Mouse (Mus musculus) liver, postnatal 0 days (tissue): ENCODE data around the gene Rplp0. TPM values are rescaled to one million over a fixed set of nuclear protein-coding genes. Genes with fewer than 3 reads are reported as not detected.

ENCODE experiments used
- ATAC-seq: fragments of 200-750 bp; cut with Nextera tagmentation; 2 replicates; pipeline ENCODE4 v1.8.0; 2017; ENCODE audit warnings: mild to moderate bottlenecking, moderate library complexity
- DNase-seq: peaks from one replicate; pipeline ENCODE4 v3.0.0-alpha.2; 2016
- H3K27ac ChIP-seq: fragments of 300-500 bp; sonication (generic); 2 replicates; pipeline ENCODE4 v1.5.1; 2014; ENCODE audit warnings: antibody characterized with exemption, moderate library complexity, mild to moderate bottlenecking, low read depth
- H3K27me3 ChIP-seq: fragments of 300-500 bp; sonication (generic); 2 replicates; pipeline ENCODE4 v1.6.1; 2014; ENCODE audit warnings: low read length, control low read depth, mixed read lengths; ENCODE audit not compliant: insufficient read depth
- H3K36me3 ChIP-seq: fragments of 300-500 bp; sonication (generic); replicated peaks from 2 replicates; pipeline ENCODE4 v1.6.1; 2014; ENCODE audit warnings: mild to moderate bottlenecking, control low read depth, low read length, moderate library complexity, mixed read lengths; ENCODE audit not compliant: insufficient read depth
- H3K4me1 ChIP-seq: fragments of 300-500 bp; sonication (generic); 2 replicates; pipeline ENCODE4 v1.6.1; 2014; ENCODE audit warnings: antibody characterized with exemption, mild to moderate bottlenecking, control low read depth; ENCODE audit not compliant: insufficient read depth
- H3K4me2 ChIP-seq: fragments of 300-500 bp; sonication (generic); 2 replicates; pipeline ENCODE4 v1.6.1; 2014; ENCODE audit warnings: low read depth, mild to moderate bottlenecking, low read length, moderate library complexity, mixed read lengths
- H3K4me3 ChIP-seq: fragments of 300-500 bp; sonication (generic); 2 replicates; pipeline ENCODE4 v1.5.1; 2014; ENCODE audit warnings: low read depth, low read length
- H3K9ac ChIP-seq: fragments of 300-500 bp; sonication (generic); replicated peaks from 2 replicates; pipeline ENCODE4 v1.6.1; 2014; ENCODE audit warnings: mild to moderate bottlenecking, moderate library complexity
- H3K9me3 ChIP-seq: fragments of 300-500 bp; sonication (generic); 2 replicates; pipeline ENCODE4 v1.6.1; 2016; ENCODE audit warnings: mild to moderate bottlenecking, control low read depth, low read length, mixed read lengths
- CTCF ChIP-seq: sonication (generic); IDR thresholded peaks from 2 replicates; pipeline ENCODE4 v1.5.1; 2016; ENCODE audit warnings: antibody characterized with exemption, low read depth
- EP300 ChIP-seq: IDR thresholded peaks from 2 replicates; pipeline ENCODE4 v1.6.1; 2016; ENCODE audit warnings: antibody characterized with exemption, low read depth, mild to moderate bottlenecking
- WGBS: fragments of 180-500 bp; shearing (Covaris S2); extraction: QIAGEN DNeasy Blood & Tissue Kit; methylation state at CpG from one replicate; pipeline ENCODE4 v1.1.7; 2014; ENCODE audit not compliant: insufficient replicate concordance; 5-methylcytosine and 5-hydroxymethylcytosine counted together
- polyA plus RNA-seq: library from polyadenylated mRNA; unstranded; fragments of >200 nt; fragmentation: Nextera tagmentation; extraction: Ambion mirVana; gene quantifications from 2 replicates; pipeline ENCODE4 v1.2.1, GENCODE M21; 2015

The Rplp0 gene
- polyA plus RNA-seq, 1 experiment from 2014 or later: 822 TPM

DNA sequence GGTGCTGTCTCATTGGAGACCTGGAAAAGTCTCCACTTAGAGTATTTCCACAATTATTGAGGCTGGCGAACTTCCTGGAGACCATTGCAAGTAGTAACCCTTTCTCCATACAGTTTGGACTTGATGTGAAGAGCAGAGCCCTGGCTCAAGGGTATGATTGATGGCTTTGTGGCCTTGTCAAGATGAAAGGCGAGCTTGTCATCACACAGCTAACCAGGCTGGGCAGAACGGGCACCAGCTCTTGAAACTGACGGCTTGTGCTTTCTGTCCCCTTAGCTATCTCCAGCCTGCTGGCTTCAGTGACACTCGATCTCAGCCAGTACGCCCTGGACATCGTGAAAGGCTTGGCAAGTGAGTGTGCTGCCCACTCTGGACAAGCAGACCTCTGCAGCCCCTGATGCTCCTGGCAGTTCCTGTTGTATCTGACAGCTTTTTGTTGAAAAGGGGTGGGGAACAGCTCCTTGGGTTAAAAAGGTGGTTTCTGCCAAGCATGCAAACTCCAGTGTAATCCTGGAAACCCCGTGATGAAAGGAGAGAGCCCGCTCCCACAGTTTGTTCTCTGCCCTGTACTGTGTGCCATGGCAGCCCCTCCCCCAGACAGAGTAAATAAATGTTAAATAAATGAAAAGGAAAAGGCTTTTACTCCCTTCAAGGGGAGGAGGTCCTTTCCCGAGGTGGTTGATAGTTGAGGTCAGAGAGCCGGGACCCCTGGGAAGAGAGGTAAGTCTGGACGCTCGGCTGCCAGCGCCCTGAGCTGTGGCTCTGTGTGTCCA lies 21.1 kb downstream of the Rplp0 start:
- Histone ChIP-seq H3K9ac (no peak overlapping the region), H3K4me2 (no peak overlapping the region), H3K9me3 (peaks cover 10% of the 10 kb centered on the region), H3K36me3 (peaks cover 91% of the 10 kb centered on the region), H3K4me1 (no peaks in the 10 kb centered on the region; the same call in 1 of the 2 replicates), H3K4me3 (no peak overlapping the region), H3K27ac (no peak overlapping the region), H3K27me3 (no peaks in the 10 kb centered on the region)
- no peak for DNase-seq
- WGBS: 72% methylated on average over 14 of the region's 14 CpGs
- ATAC-seq: no peak
- TF ChIP-seq EP300 (no peak), CTCF (no peak)

DNA sequence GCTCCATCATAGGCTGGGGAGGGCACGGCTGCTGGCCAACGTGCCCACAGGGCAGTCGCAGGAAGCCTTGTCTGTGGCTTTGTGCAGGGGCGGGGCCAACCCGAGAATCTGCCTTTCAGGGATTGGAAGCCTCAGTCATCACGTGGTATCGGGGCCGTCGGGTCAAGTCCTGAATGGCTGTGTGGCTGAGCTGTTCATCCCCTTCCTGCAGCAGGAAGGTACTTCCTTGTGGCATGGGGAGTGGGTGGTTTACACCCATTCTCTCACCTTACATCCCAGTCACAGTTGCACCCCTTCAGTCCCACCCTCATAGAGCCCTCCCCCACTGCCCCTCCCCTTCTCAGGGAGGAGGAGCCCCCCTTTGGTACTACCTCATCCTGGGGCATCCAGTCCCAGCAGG lies 22.4 kb downstream of the Rplp0 start:
- WGBS: 93% methylated on average over 9 of the region's 9 CpGs
- Histone ChIP-seq H3K27ac (no peak overlapping the region), H3K27me3 (no peaks in the 10 kb centered on the region)

DNA sequence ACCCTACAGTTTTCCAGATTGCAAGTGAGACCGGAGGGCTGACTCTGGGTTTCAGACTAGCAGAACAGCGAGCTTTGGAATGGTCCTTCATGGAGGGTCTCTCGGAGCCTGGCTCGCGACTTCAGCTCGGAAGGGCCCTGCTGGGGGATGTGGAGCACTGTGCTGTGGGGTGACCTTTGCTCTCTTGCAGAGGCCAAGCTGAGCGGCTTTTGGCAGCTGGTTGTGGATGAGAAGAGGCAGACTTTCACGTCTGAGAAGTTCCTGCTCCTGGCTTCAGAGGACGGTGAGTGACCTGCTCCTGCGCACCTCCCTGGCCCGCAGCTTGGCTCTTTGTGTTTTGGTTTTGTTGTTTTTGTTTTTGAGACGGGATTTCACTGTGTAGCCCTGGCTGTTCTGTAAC lies 26.3 kb downstream of the Rplp0 start:
- ATAC-seq: 0 out of 2 replicates have a peak, but pooled peaks have one; percentile 14
- H3K27ac ChIP-seq: no peak overlapping the region
- H3K9me3 ChIP-seq: peaks cover 10% of the 10 kb centered on the region
- 79% methylated on average over 12 of the region's 12 CpGs for whole genome bisulfite sequencing
- H3K4me2 ChIP-seq: no peak overlapping the region
- DNase-seq: no peak
- peaks cover 86% of the 10 kb centered on the region for H3K36me3 ChIP-seq
- TF ChIP-seq CTCF (no peak), EP300 (no peak)
- H3K27me3 ChIP-seq: no peaks in the 10 kb centered on the region
- no peak overlapping the region for H3K4me3 ChIP-seq
- H3K4me1 ChIP-seq: no peaks in the 10 kb centered on the region; the same call in 1 of the 2 replicates
- no peak overlapping the region for H3K9ac ChIP-seq

More for the DNA sequence above, 22.4 kb downstream of the Rplp0 start:
- ATAC-seq (no peak), DNase-seq (no peak)
- TF ChIP-seq CTCF (no peak), EP300 (no peak)
- no peak overlapping the region for H3K4me2 ChIP-seq
- no peaks in the 10 kb centered on the region; the same call in 1 of the 2 replicates for H3K4me1 ChIP-seq
- no peak overlapping the region for H3K4me3 ChIP-seq
- H3K9me3 ChIP-seq: peaks cover 10% of the 10 kb centered on the region
- H3K9ac ChIP-seq: no peak overlapping the region
- H3K36me3 ChIP-seq: peaks cover 89% of the 10 kb centered on the region

DNA sequence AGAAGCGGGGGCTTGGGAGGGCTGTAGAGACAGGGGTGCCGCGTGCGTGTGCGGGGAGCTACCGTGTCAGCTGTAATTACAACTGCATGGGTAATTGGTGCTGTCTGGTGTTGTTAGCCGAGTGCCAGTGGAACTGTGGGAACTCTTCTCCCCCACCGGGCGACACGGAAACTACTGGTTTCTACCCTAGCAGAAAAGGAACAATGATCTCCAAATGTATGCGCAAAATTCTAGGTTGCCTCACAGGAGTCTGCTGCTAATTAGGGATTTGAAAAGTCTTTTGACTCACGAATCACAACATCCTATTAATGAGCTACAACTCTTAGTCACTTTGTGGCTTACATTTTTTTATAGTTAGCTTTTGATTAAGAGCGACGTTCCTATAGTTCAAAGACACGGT lies 26.9 kb downstream of the Rplp0 start:
- DNase-seq (no peak), ATAC-seq (no peak)
- no peaks in the 10 kb centered on the region; the same call in 1 of the 2 replicates for H3K4me1 ChIP-seq
- no peaks in the 10 kb centered on the region for H3K27me3 ChIP-seq
- H3K4me3 ChIP-seq: no peak overlapping the region
- no peak overlapping the region for H3K4me2 ChIP-seq
- no peak overlapping the region for H3K9ac ChIP-seq
- TF ChIP-seq CTCF (no peak), EP300 (no peak)
- H3K27ac ChIP-seq: no peak overlapping the region
- peaks cover 10% of the 10 kb centered on the region for H3K9me3 ChIP-seq
- H3K36me3 ChIP-seq: peaks cover 81% of the 10 kb centered on the region
- 91% methylated on average over 15 of the region's 15 CpGs for whole genome bisulfite sequencing

DNA sequence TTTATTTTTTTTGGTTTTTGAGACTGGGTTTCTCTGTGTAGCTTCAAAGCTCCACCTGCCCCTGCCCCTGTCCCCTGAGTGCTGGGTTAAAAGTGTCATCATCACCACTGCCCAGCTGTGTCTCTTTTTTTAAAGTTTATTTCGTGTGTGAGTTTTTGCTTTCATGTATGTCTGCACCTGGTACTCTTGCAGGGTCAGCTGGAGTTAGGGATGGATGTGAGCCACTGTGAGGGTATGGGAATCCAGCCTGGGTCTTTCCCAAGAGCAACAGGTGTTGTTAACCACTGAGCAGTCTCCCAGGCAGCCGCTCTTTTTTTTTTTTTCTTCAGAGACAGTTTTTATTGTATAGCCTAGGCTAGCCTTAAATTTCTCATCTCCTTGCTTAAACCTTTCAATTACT lies 27.5 kb downstream of the Rplp0 start:
- Histone ChIP-seq H3K4me3 (no peak overlapping the region), H3K27ac (no peak overlapping the region), H3K36me3 (peaks cover 81% of the 10 kb centered on the region), H3K27me3 (no peaks in the 10 kb centered on the region), H3K4me1 (no peaks in the 10 kb centered on the region; the same call in 1 of the 2 replicates), H3K9ac (no peak overlapping the region), H3K4me2 (no peak overlapping the region), H3K9me3 (peaks cover 10% of the 10 kb centered on the region)
- DNase-seq: no peak
- 93% methylated on average over 2 of the region's 2 CpGs for WGBS
- ATAC-seq: no peak
- TF ChIP-seq CTCF (no peak), EP300 (no peak)

DNA sequence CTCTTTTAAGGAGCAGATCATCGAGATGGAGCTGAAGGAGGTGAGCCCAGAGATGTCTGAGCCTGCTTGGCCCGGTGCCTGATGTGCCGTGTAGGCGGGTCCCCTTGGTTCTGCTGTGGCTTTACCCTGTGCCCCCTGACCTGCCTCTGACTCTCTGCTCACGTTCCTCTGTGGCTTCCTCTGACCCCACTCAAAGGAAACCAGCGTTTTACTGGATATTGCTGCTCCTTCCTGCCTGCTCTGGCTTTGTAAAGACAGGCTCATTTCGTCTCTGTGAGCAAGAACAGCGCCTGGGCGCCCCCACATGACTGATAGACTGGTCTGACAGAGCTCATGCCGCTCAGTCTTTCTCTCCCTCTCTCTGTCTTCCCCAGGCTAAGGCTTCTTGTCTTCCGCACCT lies 31.8 kb downstream of the Rplp0 start:
- no peak for ATAC-seq
- H3K36me3 ChIP-seq: peaks cover 80% of the 10 kb centered on the region

More for the DNA sequence above, 31.8 kb downstream of the Rplp0 start:
- H3K4me1 ChIP-seq: no peaks in the 10 kb centered on the region
- no peak overlapping the region for H3K27ac ChIP-seq
- no peak overlapping the region for H3K4me2 ChIP-seq
- 46% methylated on average over 11 of the region's 11 CpGs for WGBS
- no peaks in the 10 kb centered on the region for H3K9me3 ChIP-seq
- no peak overlapping the region for H3K4me3 ChIP-seq
- DNase-seq: no peak
- TF ChIP-seq CTCF (peak; percentile 23), EP300 (no peak)
- no peak overlapping the region for H3K9ac ChIP-seq
- H3K27me3 ChIP-seq: no peaks in the 10 kb centered on the region
